Mouse (Mus musculus) kidney, adult 8-10 months (tissue): ENCODE measurements around the gene Clcnka.

Experiments
- DNase-seq, 2 experiments: peaks; one replicate each; pipeline ENCODE4 v3.0.0; 2022

The Clcnka gene

DNA sequence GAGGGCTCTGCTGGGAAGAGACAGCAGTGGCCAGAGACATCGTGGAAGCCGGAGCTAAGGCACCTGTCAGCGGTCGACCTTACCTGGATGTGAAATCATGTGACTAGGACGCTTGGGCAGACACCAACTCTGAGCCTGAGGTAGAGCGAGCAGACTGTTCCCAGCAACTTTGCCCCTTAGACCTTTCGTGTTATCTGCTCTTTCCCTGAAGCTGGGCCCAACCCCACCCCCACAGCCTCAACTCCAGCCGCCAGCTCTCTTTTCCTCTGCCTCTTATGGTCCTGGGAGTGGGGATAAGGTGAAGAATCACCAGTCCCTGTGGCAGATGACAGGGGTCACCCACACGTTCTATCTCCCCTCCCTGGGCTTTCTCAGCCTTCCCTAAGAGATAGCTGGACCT is 22.4 kb upstream of the Clcnka start:
- DNase-seq: no peak

DNA sequence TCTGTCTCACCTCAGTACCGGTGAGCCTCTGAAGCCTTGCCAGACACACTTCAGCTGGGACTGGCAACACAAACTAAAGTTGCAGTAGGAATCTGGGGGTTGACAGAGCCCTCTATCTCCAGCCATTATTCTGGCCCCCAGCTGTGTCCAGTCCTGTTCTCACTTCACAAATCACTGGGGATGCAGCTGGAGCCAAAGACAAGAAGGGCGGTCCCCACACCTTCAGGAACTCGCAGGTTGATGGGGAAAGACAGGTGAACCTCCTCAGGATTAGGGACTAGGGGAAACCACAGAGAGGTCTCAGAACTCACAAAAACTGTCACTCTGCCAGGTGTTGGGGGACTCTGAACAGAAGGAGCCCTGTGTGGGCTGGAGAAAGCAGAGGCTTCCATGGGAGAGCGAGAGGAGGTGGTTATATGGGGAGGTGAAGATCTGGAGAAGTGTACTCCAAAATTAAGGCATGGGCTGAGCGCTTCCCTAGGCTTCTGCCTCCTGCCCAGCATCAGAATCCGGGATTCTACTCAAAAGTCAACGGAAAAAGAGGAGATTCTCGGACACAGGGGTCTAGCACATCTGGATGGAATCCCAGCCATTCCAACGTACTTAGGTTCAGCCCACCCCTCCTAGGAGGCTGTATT is 21.8 kb upstream of the Clcnka start, which contains the start of gene Hspb7:
Gene Hspb7, plus strand, starts transcription at position 588 of the 638 bp plus-strand sequence.
- no peak for DNase-seq

DNA sequence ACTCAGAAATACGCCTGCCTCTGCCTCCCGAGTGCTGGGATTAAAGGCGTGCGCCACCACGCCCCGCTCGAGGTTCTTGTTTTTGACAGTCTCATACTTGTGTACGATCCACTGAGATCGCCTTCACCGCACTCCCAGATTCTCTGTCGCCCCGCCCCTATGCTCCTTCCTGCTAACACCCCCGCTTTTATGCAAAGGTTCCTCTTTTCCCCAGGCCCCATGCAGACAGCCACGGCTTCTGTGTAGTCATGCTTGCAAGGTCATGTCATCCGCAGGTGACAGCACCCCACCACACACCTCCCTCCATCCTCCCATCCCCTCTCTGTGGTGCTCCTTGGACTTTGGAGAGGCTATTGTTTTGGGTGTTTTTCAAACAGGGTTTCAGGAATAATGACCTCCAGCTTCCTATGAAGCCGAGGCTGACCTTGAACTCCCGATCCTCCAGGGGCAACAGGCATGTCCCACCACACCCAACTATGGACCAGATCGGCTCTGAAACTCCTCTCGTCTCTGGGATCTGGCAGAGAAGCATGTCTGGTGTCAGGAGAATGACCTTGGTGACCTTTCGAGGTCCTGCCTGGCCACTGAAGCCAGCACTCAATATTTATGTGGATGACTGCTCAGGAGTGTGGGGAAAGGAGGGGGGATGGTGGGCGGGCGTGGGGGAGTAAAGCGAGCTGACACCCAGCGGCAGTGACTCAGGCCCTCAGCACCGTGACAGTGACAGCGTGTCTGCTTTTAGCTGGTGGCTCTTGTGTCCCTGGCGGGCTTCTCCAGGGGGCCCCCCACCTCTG is 21.1 kb upstream of the Clcnka start:
- DNase-seq: no peak

DNA sequence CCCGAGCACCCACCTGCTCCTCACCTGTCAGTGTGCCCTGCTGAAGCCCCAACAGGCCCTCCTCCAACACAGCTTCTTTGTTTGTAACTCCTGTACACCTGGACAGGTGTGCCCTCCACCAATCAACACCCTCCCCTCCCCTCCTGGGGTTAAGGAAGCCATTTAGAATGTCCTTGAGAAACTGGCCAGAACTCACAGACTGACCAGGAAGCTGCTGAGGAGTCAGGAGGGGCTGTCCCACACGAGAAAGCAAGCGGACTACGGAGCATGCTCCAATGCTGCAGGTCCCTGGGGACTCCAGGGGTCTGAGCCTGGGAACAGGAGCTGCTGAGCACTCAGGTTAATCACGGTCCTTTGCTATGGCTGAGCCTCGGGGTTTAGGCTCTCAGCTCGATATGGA is 17.4 kb upstream of the Clcnka start, which contains the start of gene Clcnkb:
Gene Clcnkb, minus strand, starts transcription at position 91 of the 400 bp plus-strand sequence.
- DNase-seq: peak; percentile 46 to 82

DNA sequence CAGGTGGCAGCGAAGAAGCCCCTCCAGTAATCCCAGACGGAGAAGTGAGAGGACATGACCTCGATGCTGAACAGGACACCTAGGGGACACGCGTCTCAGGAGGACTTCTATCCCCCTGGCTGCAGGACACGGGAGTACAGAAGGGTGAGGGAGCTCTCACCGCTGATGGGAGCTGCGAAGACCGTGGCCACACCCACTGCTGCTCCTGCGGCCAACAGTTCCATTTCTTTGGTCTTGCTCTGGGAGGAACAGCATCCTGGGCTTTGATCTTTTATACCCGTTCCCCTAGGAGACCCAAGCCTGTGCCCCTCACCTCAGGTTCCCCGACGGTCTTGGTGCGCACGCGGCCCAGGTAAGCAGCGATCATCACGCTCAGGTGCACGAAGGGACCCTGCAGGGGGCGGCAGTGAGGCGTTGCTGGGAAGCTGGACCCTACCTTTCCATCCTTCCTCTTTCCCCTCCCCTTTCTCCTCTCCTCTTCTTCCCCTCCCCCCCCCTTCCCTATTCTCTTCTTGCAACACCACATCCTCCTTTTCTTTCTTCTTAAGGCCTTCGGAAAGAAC is 13.0 kb upstream of the Clcnka start:
- no peak for DNase-seq

DNA sequence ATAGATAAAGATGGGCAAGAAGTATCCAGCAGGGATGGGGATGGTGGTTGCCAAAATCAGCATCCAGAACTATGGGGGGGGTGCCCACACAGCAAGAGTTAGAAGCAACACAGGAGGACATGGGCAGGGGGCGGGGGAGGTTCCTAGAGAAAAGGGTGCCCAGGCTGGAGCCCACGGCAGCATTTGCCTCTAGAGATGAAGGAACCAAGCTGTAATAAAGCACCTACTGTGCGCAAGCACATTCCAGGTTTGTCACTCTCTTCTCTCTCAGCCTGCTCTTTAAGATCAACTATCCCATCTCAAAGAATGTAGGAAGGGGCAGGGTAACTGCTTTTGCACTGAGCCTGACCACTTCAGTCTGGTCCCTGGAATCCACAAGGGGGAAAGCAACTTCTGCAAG is 10.1 kb upstream of the Clcnka start:
- no peak for DNase-seq

DNA sequence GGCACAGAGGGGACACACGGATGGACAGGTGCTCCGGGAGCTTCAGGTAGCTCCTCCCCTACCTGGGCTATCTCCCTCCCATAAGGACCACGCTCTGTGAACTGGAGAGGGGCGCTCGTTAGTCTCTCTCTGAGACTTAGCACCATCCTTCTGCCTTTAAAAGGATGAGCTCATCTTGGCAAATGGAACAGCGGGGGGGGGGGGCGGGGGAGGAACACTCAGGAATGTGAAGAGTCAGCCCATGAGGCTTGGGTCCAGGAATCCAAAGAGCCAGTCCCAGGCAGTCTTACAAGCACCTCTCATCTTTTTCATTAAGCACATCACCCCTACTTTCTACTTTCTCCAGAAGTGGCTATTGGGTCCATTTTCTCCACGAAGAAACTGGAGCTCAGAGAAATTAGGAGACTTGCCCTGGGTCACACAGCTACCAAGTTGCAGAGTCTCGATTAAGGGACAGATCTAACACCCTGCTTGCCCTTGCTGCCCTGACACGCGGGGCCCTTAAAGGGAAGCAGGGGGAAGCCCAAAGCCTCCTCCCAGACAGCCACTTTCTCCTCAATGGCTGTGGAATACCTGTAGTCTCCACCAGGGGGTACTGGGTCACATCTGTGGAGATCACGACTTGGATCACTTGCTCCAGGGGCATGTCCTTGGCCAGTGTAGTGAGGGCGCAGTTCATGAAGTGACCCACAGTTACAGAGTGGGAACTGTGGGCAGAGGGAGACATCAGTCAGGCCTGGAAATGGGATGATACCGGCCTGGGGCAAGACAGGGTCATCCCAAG is 8.2 kb upstream of the Clcnka start:
- peak; percentile 54 to 55 for DNase-seq

DNA sequence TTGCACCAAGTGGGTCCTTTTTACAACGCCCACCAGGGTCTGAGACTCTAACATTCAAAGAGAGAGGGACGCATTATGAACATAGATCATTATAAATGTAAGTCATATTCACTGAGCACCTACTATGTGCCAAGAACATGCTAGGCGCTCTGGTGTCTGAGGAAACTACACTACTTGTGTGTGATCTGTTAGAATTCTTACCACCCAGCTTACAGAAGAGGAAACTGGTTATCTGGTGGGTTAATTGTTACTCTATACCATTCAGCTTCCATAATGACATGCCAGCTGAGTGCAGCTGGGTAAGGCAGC is 6.7 kb upstream of the Clcnka start:
- DNase-seq: no peak

DNA sequence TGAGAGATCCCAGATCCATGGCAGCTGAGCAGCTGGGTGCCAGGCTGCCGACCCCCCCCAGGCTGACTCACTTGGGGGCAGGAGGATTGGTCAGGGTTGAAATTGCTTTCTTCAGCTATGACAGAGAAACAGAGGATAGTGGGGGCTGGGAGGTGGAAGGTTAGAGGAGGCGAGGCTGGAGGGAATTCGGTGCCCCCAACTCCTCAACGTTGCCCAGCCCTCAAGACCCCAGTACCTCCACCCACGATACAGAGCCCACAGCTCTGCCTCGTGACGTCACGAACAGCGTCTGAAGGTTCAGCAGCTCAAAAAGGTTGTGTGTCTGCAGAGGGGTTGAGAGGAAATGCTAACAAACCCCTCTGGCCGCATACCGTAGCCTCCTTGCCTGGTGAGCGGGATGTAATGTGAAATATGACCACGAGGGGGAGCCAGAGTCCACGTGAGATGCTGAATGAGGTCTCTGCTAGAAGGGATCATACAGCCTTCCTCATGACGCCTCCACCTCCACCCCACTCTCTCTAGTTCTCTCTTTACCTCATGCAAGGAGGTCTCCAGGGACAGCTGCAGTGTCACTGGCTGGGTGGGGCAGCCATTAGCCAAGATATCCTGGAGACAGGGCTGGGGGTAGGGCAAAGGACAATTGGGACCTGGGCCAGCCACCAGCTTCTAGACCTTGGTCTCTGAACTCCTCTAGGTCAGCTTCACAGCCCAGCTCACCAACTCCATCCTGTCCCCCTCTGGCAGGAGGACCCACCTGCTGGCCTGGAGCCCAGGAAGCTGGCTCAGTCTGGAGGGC is 6.2 kb upstream of the Clcnka start:
- peak; percentile 79 to 91 for DNase-seq

DNA sequence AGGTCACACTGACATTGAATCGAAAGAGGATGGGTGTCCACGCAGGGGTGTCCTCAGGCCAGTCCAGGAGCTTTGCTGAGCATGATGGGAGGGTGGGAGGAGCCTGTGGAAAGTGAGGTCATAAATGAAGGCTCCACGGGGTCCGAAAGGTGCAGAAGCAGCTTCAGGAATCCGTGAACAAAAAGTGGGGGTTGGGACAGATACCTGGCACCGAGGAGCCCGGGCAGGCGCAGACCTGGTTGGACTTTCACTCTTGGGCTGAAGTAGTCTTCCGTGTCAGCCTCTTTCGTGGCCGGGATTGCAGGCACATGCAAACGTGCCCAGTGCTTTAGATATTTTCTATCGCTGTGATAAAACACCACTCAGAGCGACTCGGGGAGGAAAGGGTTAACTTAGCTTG is 1.6 kb upstream of the Clcnka start:
- DNase-seq: peak; percentile 77 to 79

DNA sequence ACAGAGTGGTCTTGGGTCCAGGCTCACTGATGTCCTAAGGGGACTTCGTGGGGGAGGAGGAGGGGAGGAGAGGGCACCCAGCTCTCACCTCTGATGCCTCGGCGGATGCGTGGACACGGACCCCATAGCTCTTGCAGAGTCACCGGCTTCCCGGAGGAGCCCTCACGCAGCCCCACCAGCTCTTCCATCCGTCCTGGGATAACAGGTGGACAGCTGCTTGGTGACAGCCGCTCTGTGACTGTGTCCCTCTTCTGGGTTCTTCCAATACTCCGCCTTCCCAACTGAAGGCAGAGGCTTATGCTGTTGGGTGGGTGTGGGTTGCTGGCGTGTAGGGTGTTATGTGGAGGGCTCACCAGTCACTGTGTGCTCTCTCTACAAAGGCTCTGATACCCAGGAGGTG is 663 bp downstream of the Clcnka start:
- DNase-seq: no peak

DNA sequence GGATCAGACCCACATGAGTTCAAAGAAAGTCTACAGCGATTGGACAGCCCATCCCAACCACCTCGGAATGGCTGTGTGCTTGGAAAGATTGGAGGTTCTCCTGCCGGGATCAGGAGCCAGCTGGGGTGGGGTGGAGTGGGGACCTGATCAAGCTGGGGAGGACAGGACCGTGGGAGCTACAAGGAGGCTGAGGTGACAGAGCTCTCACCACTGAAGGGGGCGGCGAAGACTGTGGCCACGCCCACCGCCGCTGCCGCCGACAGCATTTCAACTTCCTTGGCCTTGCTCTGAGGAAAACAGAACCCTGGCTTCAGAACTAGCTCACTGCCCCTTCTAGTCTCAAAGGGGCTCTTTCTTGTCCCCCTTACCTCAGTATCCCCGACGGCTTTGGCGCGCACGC is 3.8 kb downstream of the Clcnka start:
- DNase-seq: no peak

DNA sequence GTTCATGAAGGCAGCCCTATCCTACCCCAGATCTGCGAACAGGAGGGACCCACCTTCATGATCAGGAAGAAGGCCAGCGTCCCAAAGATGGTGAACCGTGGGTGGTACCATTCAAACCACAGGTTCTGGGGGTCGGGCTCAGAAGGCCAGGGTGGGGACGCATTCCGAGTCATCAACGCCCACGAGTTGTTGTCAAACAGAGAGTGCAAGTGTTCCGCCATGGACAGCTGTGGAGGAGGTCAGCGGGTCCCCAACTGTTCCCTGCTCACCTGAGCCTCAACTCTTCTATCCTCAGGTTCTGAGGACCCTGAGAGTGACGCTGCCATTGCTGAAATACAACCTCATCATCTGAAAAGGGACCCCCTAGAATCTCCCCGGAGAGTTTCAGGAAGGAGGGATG is 7.2 kb downstream of the Clcnka start:
- no peak for DNase-seq

DNA sequence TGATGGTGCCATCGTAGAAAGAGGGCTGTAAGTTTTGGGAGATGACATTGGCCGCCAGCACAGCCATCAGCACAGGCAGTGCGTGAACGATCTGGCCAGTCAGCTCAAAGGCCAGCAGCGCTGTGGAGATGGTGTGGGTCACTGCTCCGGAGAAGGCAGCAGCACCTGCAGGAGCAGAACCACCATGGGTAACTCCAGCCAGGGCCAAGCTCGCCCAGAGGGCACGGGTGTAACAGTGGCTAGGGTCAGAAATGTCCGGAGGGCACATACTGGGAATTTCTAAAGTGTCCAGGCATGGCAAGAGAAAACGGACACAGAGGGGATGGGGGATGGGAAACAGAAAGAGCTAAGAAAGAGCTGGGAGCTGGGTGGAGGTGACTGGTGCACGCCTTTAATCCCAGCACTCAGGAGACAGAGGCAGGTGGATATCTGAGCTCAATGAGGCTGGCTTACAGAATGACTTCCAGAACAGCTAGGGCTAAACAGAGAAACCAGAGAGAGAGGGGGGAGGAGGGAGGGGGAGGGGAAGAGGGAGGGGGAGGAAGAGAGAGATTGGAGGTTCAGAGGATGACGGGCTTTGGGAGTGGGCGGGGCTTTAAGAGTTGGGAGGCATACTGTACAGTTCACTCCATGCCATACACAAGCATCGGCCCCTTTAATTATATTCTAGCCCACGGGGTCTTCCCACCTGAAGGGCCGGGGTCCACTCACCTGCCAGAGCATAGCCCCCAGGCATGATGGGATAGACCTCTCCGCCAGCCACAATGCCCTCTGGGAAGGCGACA is 9.0 kb downstream of the Clcnka start:
- no peak for DNase-seq

DNA sequence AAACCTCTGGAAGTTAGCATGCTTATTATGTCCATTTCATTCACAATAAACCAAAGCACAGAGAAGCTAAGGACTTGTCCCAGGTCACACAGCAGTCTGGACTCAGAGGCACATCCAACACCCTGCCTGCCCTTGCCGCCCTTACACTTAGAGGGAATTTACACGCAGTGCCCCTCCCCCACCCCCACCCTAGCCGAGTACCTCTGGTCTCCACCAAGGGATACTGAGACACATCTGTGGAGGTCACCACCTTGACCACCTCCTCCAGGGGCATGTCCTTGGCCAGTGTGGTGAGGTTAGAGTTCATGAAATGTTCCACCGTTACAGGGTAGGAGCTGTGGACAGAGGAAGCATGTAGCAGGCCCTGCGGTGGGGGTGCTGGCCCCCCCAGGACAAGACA is 10.6 kb downstream of the Clcnka start:
- DNase-seq: no peak

DNA sequence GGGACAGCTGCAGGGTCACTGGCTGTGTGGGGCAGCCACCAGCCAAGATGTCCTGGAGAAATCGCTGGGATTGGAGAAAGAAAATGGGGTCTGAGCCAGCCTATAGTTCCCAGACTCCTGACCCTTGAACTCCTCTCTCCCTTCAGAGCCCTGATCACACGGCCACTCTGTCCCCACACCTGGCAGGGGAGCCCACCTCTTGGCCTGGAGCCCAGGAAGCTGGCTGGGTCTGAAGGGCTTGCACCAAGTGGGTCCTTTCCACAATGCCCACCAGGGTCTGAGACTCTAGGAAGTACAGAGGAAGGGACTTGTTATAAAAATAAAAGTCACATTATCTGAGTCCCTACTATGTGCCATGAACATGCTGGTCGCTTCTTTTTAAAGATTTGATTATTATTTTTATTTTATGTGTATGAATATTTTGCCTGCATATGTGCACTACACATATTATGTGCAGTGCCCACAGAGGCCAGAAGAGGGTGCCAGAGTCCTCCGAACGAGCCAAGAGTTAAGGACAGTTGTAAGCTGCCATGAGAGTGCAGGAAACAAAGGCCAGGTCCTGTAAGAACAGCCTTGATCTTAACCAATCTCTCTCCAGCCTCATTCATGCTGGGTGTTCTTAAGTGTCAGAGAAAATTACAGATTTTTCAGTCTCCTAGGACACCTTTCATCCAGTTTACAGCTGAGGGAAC is 11.3 kb downstream of the Clcnka start:
- DNase-seq: peak; percentile 75 to 91

DNA sequence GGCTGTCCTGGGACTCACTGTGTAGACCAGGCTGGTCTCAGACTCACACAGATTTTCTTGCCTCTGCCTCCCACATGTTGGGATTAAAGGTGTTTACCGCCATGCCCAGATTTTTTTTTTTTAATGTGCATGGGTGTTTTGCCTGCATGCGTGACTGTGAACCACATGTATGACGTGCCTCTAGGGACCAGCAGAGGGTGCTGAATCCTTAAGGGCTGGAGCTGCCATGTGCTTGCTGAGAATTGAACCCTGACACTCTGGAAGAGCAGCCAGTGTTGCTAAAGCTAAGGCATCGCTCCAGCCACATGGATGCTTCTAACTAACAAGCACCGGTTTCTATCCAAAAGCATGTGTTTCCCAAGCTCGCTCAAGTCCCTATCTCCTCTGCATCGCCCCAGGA is 12.4 kb downstream of the Clcnka start:
- DNase-seq: no peak

DNA sequence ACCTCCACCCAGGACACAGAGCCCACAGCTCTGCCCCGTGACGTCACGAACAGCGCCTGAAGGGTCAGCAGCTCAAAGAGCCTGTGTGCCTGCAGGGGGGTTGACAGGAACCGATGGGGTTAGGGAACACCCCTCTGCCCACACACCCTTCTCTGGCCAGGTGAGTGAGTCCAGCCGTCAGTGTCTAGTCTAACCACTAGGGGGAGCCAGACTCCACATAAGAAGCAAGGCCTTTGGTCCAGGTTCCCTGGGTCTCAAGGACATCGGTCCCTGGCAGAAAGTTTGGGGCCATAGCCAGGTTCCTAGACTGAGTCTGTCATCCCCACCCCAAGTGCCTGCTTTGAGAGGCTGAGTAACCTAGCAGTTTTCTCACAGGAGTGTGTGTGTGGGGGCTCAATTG is 13.2 kb downstream of the Clcnka start:
- DNase-seq: peak; percentile 51 to 64

DNA sequence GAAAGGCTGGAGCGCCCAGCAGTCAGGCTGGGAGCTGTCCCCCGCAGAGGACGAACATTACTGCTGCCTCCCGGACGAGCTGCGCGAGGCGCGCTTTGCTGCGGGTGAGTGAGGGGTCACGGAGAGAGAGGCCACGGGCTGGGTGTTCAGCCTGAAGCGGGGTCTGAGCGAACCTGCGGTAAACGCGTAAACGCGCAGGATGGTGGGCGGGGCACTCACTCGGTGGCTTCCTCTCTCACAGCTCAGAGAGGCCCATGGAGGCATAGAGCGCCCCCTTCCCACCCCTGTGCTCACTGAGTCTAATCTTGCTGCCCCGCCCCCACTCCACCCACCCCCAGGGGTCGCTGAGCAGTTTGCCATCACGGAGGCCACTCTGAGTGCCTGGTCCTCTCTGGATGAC is 16.1 kb downstream of the Clcnka start:
- DNase-seq: no peak

DNA sequence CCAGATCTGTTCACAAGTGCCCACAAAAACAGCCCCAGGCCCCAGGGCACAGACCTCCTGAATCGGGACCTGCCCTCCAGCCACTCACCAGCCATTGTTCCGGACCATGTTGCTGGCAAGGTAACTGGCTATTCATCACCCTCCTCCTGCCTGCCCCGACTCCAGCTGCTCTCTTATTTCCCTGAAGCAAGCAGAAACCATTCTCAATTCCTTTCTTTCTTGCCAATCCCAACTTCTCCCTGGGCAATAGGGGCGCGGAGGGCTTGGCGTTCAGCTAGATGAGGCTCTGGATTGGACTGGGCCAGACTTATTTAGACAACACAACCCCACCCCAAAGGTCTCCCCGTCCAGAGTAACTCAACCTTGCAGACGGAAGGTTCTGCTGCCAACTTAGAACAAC is 18.9 kb downstream of the Clcnka start:
- no peak for DNase-seq

DNA sequence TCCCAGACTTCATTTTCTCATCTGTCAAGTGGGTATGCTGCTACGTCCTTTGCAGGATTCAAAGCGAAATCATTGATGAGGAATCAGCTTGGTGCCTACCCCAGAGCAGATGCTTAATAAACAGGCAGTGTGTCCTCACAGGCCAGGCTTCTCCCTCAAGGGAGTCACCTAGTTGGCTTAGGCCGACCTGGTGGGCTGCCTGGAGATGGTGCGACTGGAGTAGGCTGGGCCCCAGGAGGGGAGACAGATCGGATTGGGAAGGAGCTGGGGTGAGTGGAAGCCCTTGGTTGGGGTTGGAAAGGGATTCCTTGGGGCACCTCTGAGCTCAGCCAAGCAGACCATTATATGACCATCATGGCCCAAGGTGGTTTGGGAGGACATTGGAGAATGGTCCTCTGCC is 26.1 kb downstream of the Clcnka start:
- no peak for DNase-seq
